Mouse (Mus musculus): ENCODE data around the gene Sf3b3. TPM values are rescaled to one million over a fixed set of nuclear protein-coding genes. Genes with fewer than 3 reads are reported as not detected.

The Sf3b3 gene
- polyA plus RNA-seq, 1 experiment from 2014 or later: 92.8 TPM

DNA sequence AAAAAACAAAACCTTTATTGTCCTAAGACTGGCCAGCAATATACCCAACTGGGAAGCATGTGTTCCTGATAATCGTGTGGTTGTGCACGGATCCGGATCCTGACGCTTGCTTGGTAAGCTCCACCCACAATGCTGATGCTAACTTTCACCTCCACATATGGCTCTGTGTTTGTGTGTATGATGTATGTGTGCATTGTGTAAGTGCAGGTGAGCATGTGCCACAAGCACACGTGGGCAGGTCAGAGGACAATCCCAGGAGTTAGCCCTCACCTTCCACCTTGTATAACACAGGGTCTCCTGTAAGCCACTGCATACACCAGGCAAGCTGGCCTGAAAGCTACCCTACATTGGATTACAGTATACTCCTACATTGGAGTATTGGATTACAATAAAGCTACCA is 3.4 kb downstream of the Sf3b3 start:
- peaks cover 14% of the 10 kb centered on the region for H3K4me1 ChIP-seq (ENCODE audit: control insufficient read depth, insufficient read depth, low read length)
- no peak overlapping the region for H3K4me3 ChIP-seq (ENCODE audit: low read depth, low read length)
- H3K9me3 ChIP-seq (replicated peaks; ENCODE audit: control insufficient read depth, low read length): no peaks in the 10 kb centered on the region
- H3K36me3 ChIP-seq (ENCODE audit: control insufficient read depth, insufficient read depth, low read length): peaks cover 42% of the 10 kb centered on the region
- 88% methylated on average over 5 of the region's 5 CpGs for WGBS (ENCODE audit: insufficient replicate concordance)
- H3K27me3 ChIP-seq (ENCODE audit: control insufficient read depth, insufficient read depth, low read length): no peaks in the 10 kb centered on the region
- ATAC-seq (replicated peaks; ENCODE audit: insufficient number of reproducible peaks, low FRiP score, low TSS enrichment): no peak
- H3K4me2 ChIP-seq: no peak overlapping the region
- no peak overlapping the region for H3K9ac ChIP-seq (ENCODE audit: low read depth, low read length)
- no peak overlapping the region for H3K27ac ChIP-seq (ENCODE audit: low read depth, low read length)

DNA sequence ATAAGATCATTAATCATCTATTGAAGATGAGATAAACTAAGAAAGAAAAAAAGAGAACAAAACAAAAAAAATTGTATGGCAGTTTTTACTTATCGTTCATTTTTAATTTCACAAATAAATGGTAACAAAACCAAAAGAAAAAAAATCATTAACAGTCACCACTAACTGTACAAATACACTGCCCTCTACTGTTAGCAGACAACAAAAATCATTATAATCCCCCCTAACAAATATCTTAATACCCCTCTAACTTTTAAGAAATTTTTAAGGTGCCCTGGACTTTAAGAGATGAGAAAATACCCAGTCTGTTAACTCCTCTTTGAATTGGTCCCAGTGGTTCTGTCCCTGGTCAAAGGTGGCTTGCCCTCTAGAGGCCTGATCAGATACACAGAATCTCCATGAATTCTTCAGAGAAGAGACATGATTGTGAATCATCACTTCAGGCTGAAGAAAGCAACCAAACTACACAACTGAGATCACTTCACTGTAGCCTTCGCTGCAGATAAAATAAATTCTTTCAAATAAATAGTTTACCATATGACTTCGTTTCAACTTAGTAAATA is 4.5 kb downstream of the Sf3b3 start:
- no peaks in the 10 kb centered on the region for H3K27me3 ChIP-seq (ENCODE audit: control insufficient read depth, insufficient read depth, low read length)
- H3K9ac ChIP-seq (ENCODE audit: low read depth, low read length): no peak overlapping the region
- no peak overlapping the region for H3K27ac ChIP-seq (ENCODE audit: low read depth, low read length)
- H3K4me2 ChIP-seq: no peak overlapping the region
- no peak overlapping the region for H3K4me3 ChIP-seq (ENCODE audit: low read depth, low read length)
- H3K4me1 ChIP-seq (ENCODE audit: control insufficient read depth, insufficient read depth, low read length): peaks cover 7% of the 10 kb centered on the region; the same call in 1 of the 2 replicates
- no peaks in the 10 kb centered on the region for H3K9me3 ChIP-seq (replicated peaks; ENCODE audit: control insufficient read depth, low read length)
- peaks cover 47% of the 10 kb centered on the region for H3K36me3 ChIP-seq (ENCODE audit: control insufficient read depth, insufficient read depth, low read length)
- no peak for ATAC-seq (replicated peaks; ENCODE audit: insufficient number of reproducible peaks, low FRiP score, low TSS enrichment)
- 96% methylated on average over 3 of the region's 3 CpGs for WGBS (ENCODE audit: insufficient replicate concordance)

DNA sequence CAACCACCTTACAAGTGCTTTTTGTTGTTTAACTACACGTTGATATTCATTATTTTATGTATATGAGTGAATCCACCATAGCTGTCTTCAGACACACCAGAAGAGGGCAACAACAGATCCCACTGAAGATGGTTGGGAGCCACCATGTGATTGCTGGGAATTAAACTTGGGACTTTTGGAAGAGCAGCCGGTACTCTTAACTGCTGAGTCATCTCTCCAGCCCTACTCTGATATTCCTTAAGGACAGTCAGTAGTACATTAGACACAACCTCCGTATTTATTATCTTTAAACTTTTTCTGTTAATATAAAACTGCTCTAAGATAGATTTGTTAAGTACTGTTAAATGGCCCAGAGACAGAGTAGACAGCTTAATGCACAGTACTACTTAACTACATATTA is 14.6 kb downstream of the Sf3b3 start:
- 88% methylated on average over 3 of the region's 3 CpGs for WGBS (ENCODE audit: insufficient replicate concordance)
- peaks cover 58% of the 10 kb centered on the region for H3K36me3 ChIP-seq (ENCODE audit: control insufficient read depth, insufficient read depth, low read length)

DNA sequence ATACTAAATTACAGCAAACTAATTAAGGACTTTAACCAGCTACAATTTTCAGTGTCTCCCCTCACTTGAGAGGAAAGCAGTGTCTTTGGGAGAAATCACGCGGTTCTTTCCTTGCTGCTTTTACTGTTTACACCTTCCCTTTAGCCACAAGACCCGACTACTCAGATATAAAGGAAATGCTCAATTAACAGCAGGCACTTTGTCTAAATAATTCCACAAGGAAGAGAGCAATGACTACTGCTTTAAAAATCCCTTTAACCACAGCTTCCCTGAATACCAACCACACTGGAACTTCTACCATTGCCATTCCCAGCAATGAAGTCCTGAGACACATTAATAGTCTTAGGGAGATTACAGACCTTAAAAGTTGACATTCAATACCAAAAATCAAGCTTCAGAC is 18.1 kb downstream of the Sf3b3 start:
- Histone ChIP-seq H3K9ac (ENCODE audit: low read depth, low read length) (no peak overlapping the region), H3K27me3 (ENCODE audit: control insufficient read depth, insufficient read depth, low read length) (no peaks in the 10 kb centered on the region), H3K4me2 (no peak overlapping the region), H3K36me3 (ENCODE audit: control insufficient read depth, insufficient read depth, low read length) (peaks cover 59% of the 10 kb centered on the region), H3K9me3 (replicated peaks; ENCODE audit: control insufficient read depth, low read length) (no peaks in the 10 kb centered on the region), H3K4me3 (ENCODE audit: low read depth, low read length) (no peak overlapping the region), H3K27ac (ENCODE audit: low read depth, low read length) (no peak overlapping the region), H3K4me1 (ENCODE audit: control insufficient read depth, insufficient read depth, low read length) (no peaks in the 10 kb centered on the region)
- ATAC-seq (replicated peaks; ENCODE audit: insufficient number of reproducible peaks, low FRiP score, low TSS enrichment): no peak
- 80% methylated on average over 3 of the region's 3 CpGs for WGBS (ENCODE audit: insufficient replicate concordance)

More for the DNA sequence above, 14.6 kb downstream of the Sf3b3 start:
- Histone ChIP-seq H3K9ac (ENCODE audit: low read depth, low read length) (no peak overlapping the region), H3K4me1 (ENCODE audit: control insufficient read depth, insufficient read depth, low read length) (no peaks in the 10 kb centered on the region), H3K4me3 (ENCODE audit: low read depth, low read length) (no peak overlapping the region), H3K27ac (ENCODE audit: low read depth, low read length) (no peak overlapping the region), H3K4me2 (no peak overlapping the region), H3K9me3 (replicated peaks; ENCODE audit: control insufficient read depth, low read length) (no peaks in the 10 kb centered on the region), H3K27me3 (ENCODE audit: control insufficient read depth, insufficient read depth, low read length) (no peaks in the 10 kb centered on the region)
- ATAC-seq (replicated peaks; ENCODE audit: insufficient number of reproducible peaks, low FRiP score, low TSS enrichment): no peak

DNA sequence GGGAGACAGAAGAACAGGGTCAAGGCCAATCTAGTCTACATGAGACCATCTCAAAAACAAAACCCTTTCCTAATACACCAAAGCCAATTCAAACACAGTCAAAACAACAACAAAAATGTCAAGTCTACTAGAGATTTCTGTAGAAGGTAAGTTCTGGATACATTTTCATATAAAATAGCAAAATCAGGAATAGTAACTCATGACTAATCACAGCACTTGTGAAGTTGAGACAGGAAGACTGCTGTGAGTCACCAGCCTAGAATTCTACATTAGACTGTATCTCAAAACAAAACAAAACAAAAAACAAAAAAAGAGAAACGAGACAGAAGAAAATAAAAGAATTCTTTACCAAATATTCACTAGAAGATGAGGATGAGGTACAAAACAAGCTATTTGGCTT is 21.7 kb downstream of the Sf3b3 start:
- H3K9me3 ChIP-seq (replicated peaks; ENCODE audit: control insufficient read depth, low read length): no peaks in the 10 kb centered on the region
- peaks cover 66% of the 10 kb centered on the region for H3K36me3 ChIP-seq (ENCODE audit: control insufficient read depth, insufficient read depth, low read length)
- H3K4me1 ChIP-seq (ENCODE audit: control insufficient read depth, insufficient read depth, low read length): no peaks in the 10 kb centered on the region
- H3K9ac ChIP-seq (ENCODE audit: low read depth, low read length): no peak overlapping the region
- no peak overlapping the region for H3K27ac ChIP-seq (ENCODE audit: low read depth, low read length)
- ATAC-seq (replicated peaks; ENCODE audit: insufficient number of reproducible peaks, low FRiP score, low TSS enrichment): no peak
- 86% methylated on average over 1 of the region's 1 CpGs for WGBS (ENCODE audit: insufficient replicate concordance)
- no peak overlapping the region for H3K4me2 ChIP-seq
- H3K27me3 ChIP-seq (ENCODE audit: control insufficient read depth, insufficient read depth, low read length): no peaks in the 10 kb centered on the region
- H3K4me3 ChIP-seq (ENCODE audit: low read depth, low read length): no peak overlapping the region

DNA sequence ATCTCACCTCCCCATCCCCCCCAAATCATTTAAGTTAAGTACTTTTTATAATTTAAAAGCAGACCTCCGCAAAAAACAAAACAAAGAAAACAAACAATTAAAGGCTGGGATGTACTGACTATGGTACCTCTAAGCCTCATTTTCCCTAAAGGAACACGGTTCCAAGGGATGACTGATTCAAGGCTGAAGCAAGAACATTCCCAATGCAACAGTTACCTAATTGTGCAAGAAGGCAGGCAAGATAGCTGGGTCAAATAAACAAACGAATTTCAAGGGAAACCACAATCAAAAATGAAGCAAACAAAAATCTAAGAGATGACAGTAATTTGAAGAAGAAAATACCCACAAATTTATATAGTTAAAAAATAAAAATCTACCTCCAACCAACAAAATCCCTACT is 24.6 kb downstream of the Sf3b3 start:
- H3K27ac ChIP-seq (ENCODE audit: low read depth, low read length): no peak overlapping the region
- H3K4me3 ChIP-seq (ENCODE audit: low read depth, low read length): no peak overlapping the region
- H3K4me2 ChIP-seq: no peak overlapping the region
- no peak overlapping the region for H3K9ac ChIP-seq (ENCODE audit: low read depth, low read length)
- peaks cover 73% of the 10 kb centered on the region for H3K36me3 ChIP-seq (ENCODE audit: control insufficient read depth, insufficient read depth, low read length)
- H3K4me1 ChIP-seq (ENCODE audit: control insufficient read depth, insufficient read depth, low read length): no peaks in the 10 kb centered on the region
- H3K9me3 ChIP-seq (replicated peaks; ENCODE audit: control insufficient read depth, low read length): no peaks in the 10 kb centered on the region
- H3K27me3 ChIP-seq (ENCODE audit: control insufficient read depth, insufficient read depth, low read length): no peaks in the 10 kb centered on the region
- 88% methylated on average over 3 of the region's 3 CpGs for WGBS (ENCODE audit: insufficient replicate concordance)
- no peak for ATAC-seq (replicated peaks; ENCODE audit: insufficient number of reproducible peaks, low FRiP score, low TSS enrichment)

DNA sequence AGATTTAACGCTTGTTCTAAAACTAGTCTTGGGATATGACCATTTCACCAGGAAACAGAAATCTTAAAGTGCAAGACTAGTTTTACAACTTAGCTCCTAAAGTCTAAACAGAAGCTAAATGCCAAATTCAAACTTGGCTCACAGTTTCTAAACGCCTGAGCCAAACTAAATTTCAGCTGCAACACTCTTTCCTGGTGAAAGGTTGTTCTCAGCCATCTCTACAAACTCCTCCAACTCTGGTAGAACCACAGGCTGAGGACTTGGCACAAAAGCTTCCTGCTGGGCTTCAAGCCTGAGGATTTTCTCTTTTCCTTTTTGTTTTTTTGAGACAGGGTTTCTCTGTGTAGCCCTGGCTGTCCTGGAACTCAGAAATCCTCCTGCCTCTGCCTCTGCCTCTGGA is 26.3 kb downstream of the Sf3b3 start:
- Histone ChIP-seq H3K27me3 (ENCODE audit: control insufficient read depth, insufficient read depth, low read length) (no peaks in the 10 kb centered on the region), H3K4me2 (no peak overlapping the region), H3K9me3 (replicated peaks; ENCODE audit: control insufficient read depth, low read length) (no peaks in the 10 kb centered on the region), H3K36me3 (ENCODE audit: control insufficient read depth, insufficient read depth, low read length) (peaks cover 76% of the 10 kb centered on the region), H3K9ac (ENCODE audit: low read depth, low read length) (no peak overlapping the region), H3K4me3 (ENCODE audit: low read depth, low read length) (no peak overlapping the region), H3K4me1 (ENCODE audit: control insufficient read depth, insufficient read depth, low read length) (no peaks in the 10 kb centered on the region), H3K27ac (ENCODE audit: low read depth, low read length) (no peak overlapping the region)
- WGBS (ENCODE audit: insufficient replicate concordance): 90% methylated on average over 2 of the region's 2 CpGs
- ATAC-seq (replicated peaks; ENCODE audit: insufficient number of reproducible peaks, low FRiP score, low TSS enrichment): no peak

DNA sequence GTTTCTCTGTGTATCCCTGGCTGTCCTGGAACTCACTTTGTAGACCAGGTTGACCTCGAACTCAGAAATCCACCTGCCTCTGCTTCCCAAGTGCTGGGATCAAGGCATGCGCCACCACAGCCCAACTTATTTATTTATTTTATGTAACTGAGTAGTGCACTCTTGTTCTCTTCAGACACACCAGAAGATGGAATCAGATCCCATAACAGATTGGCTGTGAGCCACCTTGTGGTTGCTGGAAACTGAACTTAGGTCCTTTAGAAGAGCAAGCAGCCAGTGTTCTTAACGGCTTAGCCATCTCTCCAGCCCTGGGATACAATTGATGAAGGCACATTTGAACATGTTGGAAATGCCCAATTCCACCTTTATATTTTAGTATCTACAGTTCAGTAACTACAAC is 28.0 kb downstream of the Sf3b3 start:
- no peak overlapping the region for H3K4me3 ChIP-seq (ENCODE audit: low read depth, low read length)
- H3K9ac ChIP-seq (ENCODE audit: low read depth, low read length): no peak overlapping the region
- no peak for ATAC-seq (replicated peaks; ENCODE audit: insufficient number of reproducible peaks, low FRiP score, low TSS enrichment)
- no peak overlapping the region for H3K4me2 ChIP-seq
- WGBS (ENCODE audit: insufficient replicate concordance): 85% methylated on average over 3 of the region's 3 CpGs
- peaks cover 78% of the 10 kb centered on the region for H3K36me3 ChIP-seq (ENCODE audit: control insufficient read depth, insufficient read depth, low read length)
- no peaks in the 10 kb centered on the region for H3K9me3 ChIP-seq (replicated peaks; ENCODE audit: control insufficient read depth, low read length)
- no peaks in the 10 kb centered on the region for H3K27me3 ChIP-seq (ENCODE audit: control insufficient read depth, insufficient read depth, low read length)
- no peak overlapping the region for H3K27ac ChIP-seq (ENCODE audit: low read depth, low read length)
- H3K4me1 ChIP-seq (ENCODE audit: control insufficient read depth, insufficient read depth, low read length): no peaks in the 10 kb centered on the region

DNA sequence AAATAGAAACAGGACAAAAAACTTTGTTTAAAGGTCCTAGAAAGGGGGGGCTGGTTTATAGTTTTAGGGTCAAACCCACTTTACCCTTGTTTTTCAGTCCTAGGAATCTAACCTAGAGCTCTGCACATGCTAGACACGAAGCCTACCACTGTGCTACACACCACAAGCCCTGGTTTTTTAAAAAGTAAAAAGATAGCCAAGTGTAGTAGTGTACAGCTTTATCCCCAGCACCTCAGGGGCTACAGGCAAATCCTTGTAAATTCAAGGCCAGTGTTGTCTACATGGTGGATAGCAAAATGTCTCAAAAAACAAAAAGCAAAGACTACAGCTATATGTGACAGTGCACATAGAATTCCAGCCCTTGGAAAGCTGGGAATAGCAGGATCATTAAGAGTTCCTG is 29.6 kb downstream of the Sf3b3 start:
- Histone ChIP-seq H3K4me3 (ENCODE audit: low read depth, low read length) (no peak overlapping the region), H3K27ac (ENCODE audit: low read depth, low read length) (no peak overlapping the region), H3K4me2 (no peak overlapping the region), H3K36me3 (ENCODE audit: control insufficient read depth, insufficient read depth, low read length) (peaks cover 86% of the 10 kb centered on the region), H3K27me3 (ENCODE audit: control insufficient read depth, insufficient read depth, low read length) (no peaks in the 10 kb centered on the region), H3K9ac (ENCODE audit: low read depth, low read length) (no peak overlapping the region), H3K4me1 (ENCODE audit: control insufficient read depth, insufficient read depth, low read length) (no peaks in the 10 kb centered on the region), H3K9me3 (replicated peaks; ENCODE audit: control insufficient read depth, low read length) (no peaks in the 10 kb centered on the region)
- WGBS (ENCODE audit: insufficient replicate concordance): 83% methylated on average over 1 of the region's 1 CpGs
- no peak for ATAC-seq (replicated peaks; ENCODE audit: insufficient number of reproducible peaks, low FRiP score, low TSS enrichment)

Measured in heart, embryonic 11.5 days (tissue).